Mouse (Mus musculus) limb, embryonic 14.5 days (tissue): ENCODE data around the gene Vmn2r91. TPM values are rescaled to one million over a fixed set of nuclear protein-coding genes. Genes with fewer than 3 reads are reported as not detected.
"Not testable (repeated sequence)": the region's sequence is repeated elsewhere in the genome, so short reads cannot be mapped to it uniquely, and the experiment has no call there.

Source experiments
- ATAC-seq: fragments of 200-750 bp; cut with Nextera tagmentation; 2 replicates; pipeline ENCODE4 v1.8.0; 2017; ENCODE audit warnings: low read depth, moderate number of reproducible peaks, moderate TSS enrichment; ENCODE audit not compliant: low FRiP score
- DNase-seq: peaks from one replicate; pipeline ENCODE4 v3.0.0-alpha.2; 2015; ENCODE audit warnings: low spot score
- H3K27ac ChIP-seq: fragments of 300-500 bp; sonication (generic); replicated peaks from 2 replicates; pipeline ENCODE4 v1.5.1; 2014; ENCODE audit warnings: low read depth, mild to moderate bottlenecking, low read length, moderate library complexity, mixed read lengths
- H3K27me3 ChIP-seq: fragments of 300-500 bp; sonication (generic); 2 replicates; pipeline ENCODE4 v1.6.1; 2014; ENCODE audit warnings: low read length, mixed read lengths; ENCODE audit not compliant: control insufficient read depth, insufficient read depth
- H3K36me3 ChIP-seq: fragments of 300-500 bp; sonication (generic); 2 replicates; pipeline ENCODE4 v1.6.1; 2014; ENCODE audit warnings: mild to moderate bottlenecking, low read length, moderate library complexity, mixed read lengths; ENCODE audit not compliant: control insufficient read depth, insufficient read depth
- H3K4me1 ChIP-seq: fragments of 300-500 bp; sonication (generic); 2 replicates; pipeline ENCODE4 v1.6.1; 2014; ENCODE audit warnings: antibody characterized with exemption, low read length, mixed read lengths; ENCODE audit not compliant: control insufficient read depth, insufficient read depth
- H3K4me2 ChIP-seq: fragments of 300-500 bp; sonication (generic); replicated peaks from 2 replicates; pipeline ENCODE4 v1.6.1; 2014; ENCODE audit warnings: low read depth, mild to moderate bottlenecking, low read length, moderate library complexity; ENCODE audit not compliant: severe bottlenecking
- H3K4me3 ChIP-seq: fragments of 300-500 bp; sonication (generic); replicated peaks from 2 replicates; pipeline ENCODE4 v1.5.1; 2014; ENCODE audit warnings: low read length
- H3K9ac ChIP-seq: fragments of 300-500 bp; sonication (generic); 2 replicates; pipeline ENCODE4 v1.6.1; 2014; ENCODE audit warnings: mild to moderate bottlenecking, low read depth, low read length, moderate library complexity; ENCODE audit not compliant: severe bottlenecking
- H3K9me3 ChIP-seq: fragments of 300-500 bp; sonication (generic); 2 replicates; pipeline ENCODE4 v1.6.1; 2016; ENCODE audit warnings: low read length; ENCODE audit not compliant: control insufficient read depth
- POLR2A ChIP-seq: fragments of 200-500 bp; IDR thresholded peaks from 2 replicates; pipeline ENCODE4 v1.8.0; 2012; ENCODE audit warnings: inconsistent platforms, mild to moderate bottlenecking, moderate library complexity, borderline replicate concordance; ENCODE audit not compliant: insufficient read depth, insufficient read length; ENCODE audit errors: extremely low read depth
- WGBS: fragments of 180-500 bp; shearing (Covaris S2); extraction: QIAGEN DNeasy Blood & Tissue Kit; methylation state at CpG from one replicate; pipeline ENCODE4 v1.1.7; 2014; 5-methylcytosine and 5-hydroxymethylcytosine counted together
- polyA plus RNA-seq, 2 experiments: library from polyadenylated mRNA; depleted of rRNA in 1 of 2; stranded (reverse) in 1 of 2; unstranded in 1 of 2; fragments of >200 nt; fragmentation: Nextera tagmentation in 1 of 2; extraction: Ambion mirVana in 1 of 2; gene quantifications; 2 replicates each; pipeline versions ENCODE4 v1.2.1 to v1.2.3; 2012 to 2014

Gene Vmn2r91
- polyA plus RNA-seq (2012; rRNA removed) (not detected in 2 replicates), polyA plus RNA-seq (2014; fragmentation: Nextera tagmentation; extraction: Ambion mirVana) (not detected in 2 replicates)

GRCm38 (mm10) chr17:18084716-18085115 lies at the start of gene Vmn2r91:
TSS of gene Vmn2r91 (plus strand) at chr17:18085016.
- not testable (repeated sequence) for H3K36me3 ChIP-seq, H3K9ac ChIP-seq, ATAC-seq

GRCm38 (mm10) chr17:18049124-18049523 lies 35.7 kb upstream of the Vmn2r91 start, which contains the start of gene Vmn2r124:
TSS of gene Vmn2r124 (plus strand) at chr17:18049424.
- H3K9ac ChIP-seq, result no peak within 1 kb of the TSS
- no peak within 1 kb of the TSS for H3K4me2 ChIP-seq
- ATAC-seq (no peak), DNase-seq (no peak)
- no peaks in the 10 kb centered on the region for H3K27me3 ChIP-seq
- H3K4me1 ChIP-seq, result no peaks in the 10 kb centered on the region
- no peak within 1 kb of the TSS for H3K27ac ChIP-seq
- WGBS, result 61% methylated on average over 2 of the region's 2 CpGs
- no peaks in the 10 kb centered on the region for H3K9me3 ChIP-seq
- H3K36me3 ChIP-seq, result no peaks in the 10 kb centered on the region
- no peak within 1 kb of the TSS for H3K4me3 ChIP-seq
- no peak for TF ChIP-seq POLR2A

More at GRCm38 (mm10) chr17:18084716-18085115, at the start of gene Vmn2r91:
- DNase-seq, H3K4me3 ChIP-seq, H3K27me3 ChIP-seq, H3K4me2 ChIP-seq, H3K27ac ChIP-seq, H3K9me3 ChIP-seq, H3K4me1 ChIP-seq: not testable (repeated sequence)

- DNase-seq, H3K36me3 ChIP-seq, H3K4me3 ChIP-seq, H3K9me3 ChIP-seq, H3K9ac ChIP-seq, H3K4me2 ChIP-seq, H3K4me1 ChIP-seq, H3K27ac ChIP-seq, ATAC-seq, H3K27me3 ChIP-seq: not testable (repeated sequence)
- 54% methylated on average over 1 of the region's 1 CpGs for WGBS
Measured at GRCm38 (mm10) chr17:18095626-18096025, 10.8 kb downstream of the Vmn2r91 start.

GRCm38 (mm10) chr17:18102265-18102664 lies 17.4 kb downstream of the Vmn2r91 start:
- H3K27me3 ChIP-seq, ATAC-seq, H3K9ac ChIP-seq, H3K36me3 ChIP-seq, H3K27ac ChIP-seq, DNase-seq, H3K4me2 ChIP-seq, H3K4me3 ChIP-seq, H3K4me1 ChIP-seq, H3K9me3 ChIP-seq: not testable (repeated sequence)
- 85% methylated on average over 3 of the region's 3 CpGs for WGBS

- H3K4me3 ChIP-seq, H3K36me3 ChIP-seq, H3K27ac ChIP-seq, H3K27me3 ChIP-seq, H3K9ac ChIP-seq, H3K4me2 ChIP-seq, H3K9me3 ChIP-seq, H3K4me1 ChIP-seq, DNase-seq, ATAC-seq: not testable (repeated sequence)
- 58% methylated on average over 1 of the region's 1 CpGs for WGBS
Measured at GRCm38 (mm10) chr17:18151587-18151986, 66.8 kb downstream of the Vmn2r91 start, which contains the start of gene Vmn2r92. TSS of gene Vmn2r92 (plus strand) at chr17:18151887.

GRCm38 (mm10) chr17:18161194-18161593 lies 76.4 kb downstream of the Vmn2r91 start:
- not testable (repeated sequence) for H3K27ac ChIP-seq, H3K9ac ChIP-seq, ATAC-seq, H3K4me2 ChIP-seq, H3K4me1 ChIP-seq, DNase-seq, H3K9me3 ChIP-seq, H3K27me3 ChIP-seq, H3K4me3 ChIP-seq, H3K36me3 ChIP-seq
- WGBS, result 82% methylated on average over 2 of the region's 2 CpGs

Other genes with a start within 250 kb of the Vmn2r91 start
- 0.19 and 0.25 TPM in 2 replicates for gene Has1, start 229.8 kb upstream of the Vmn2r91 start, polyA plus RNA-seq (2012; rRNA removed)
- gene Has1, start 229.8 kb upstream of the Vmn2r91 start, polyA plus RNA-seq (2014; fragmentation: Nextera tagmentation; extraction: Ambion mirVana), result 1.6 and 2.2 TPM in 2 replicates
- gene Fpr1, start 201.1 kb upstream of the Vmn2r91 start, polyA plus RNA-seq (2012; rRNA removed), result 0.11 and 0.58 TPM in 2 replicates
- 0.23 TPM in 1 of 2 replicates, not detected in the other for gene Fpr1, start 201.1 kb upstream of the Vmn2r91 start, polyA plus RNA-seq (2014; fragmentation: Nextera tagmentation; extraction: Ambion mirVana)
- 0.14 and 0.27 TPM in 2 replicates for gene Fpr2, start 197.2 kb upstream of the Vmn2r91 start, polyA plus RNA-seq (2012; rRNA removed)
- gene Fpr2, start 197.2 kb upstream of the Vmn2r91 start, polyA plus RNA-seq (2014; fragmentation: Nextera tagmentation; extraction: Ambion mirVana), result 0.23 and 0.36 TPM in 2 replicates
- gene Fpr3, start 197.2 kb upstream of the Vmn2r91 start, polyA plus RNA-seq (2012; rRNA removed), result not detected in 2 replicates
- not detected in 2 replicates for gene Fpr3, start 197.2 kb upstream of the Vmn2r91 start, polyA plus RNA-seq (2014; fragmentation: Nextera tagmentation; extraction: Ambion mirVana)
- gene Fpr-rs4, start 63.3 kb upstream of the Vmn2r91 start, polyA plus RNA-seq (2012; rRNA removed), result not detected in 2 replicates
- gene Fpr-rs4, start 63.3 kb upstream of the Vmn2r91 start, polyA plus RNA-seq (2014; fragmentation: Nextera tagmentation; extraction: Ambion mirVana), result not detected in 2 replicates
- not detected in 2 replicates for gene Vmn2r124, start 35.6 kb upstream of the Vmn2r91 start, polyA plus RNA-seq (2012; rRNA removed)
- gene Vmn2r124, start 35.6 kb upstream of the Vmn2r91 start, polyA plus RNA-seq (2014; fragmentation: Nextera tagmentation; extraction: Ambion mirVana), result not detected in 2 replicates
- not detected in 2 replicates for gene Vmn2r92, start 66.9 kb downstream of the Vmn2r91 start, polyA plus RNA-seq (2012; rRNA removed)
- gene Vmn2r92, start 66.9 kb downstream of the Vmn2r91 start, polyA plus RNA-seq (2014; fragmentation: Nextera tagmentation; extraction: Ambion mirVana), result not detected in 2 replicates
- gene Vmn2r94, start 192.7 kb downstream of the Vmn2r91 start, polyA plus RNA-seq (2012; rRNA removed), result not detected in 2 replicates
- gene Vmn2r94, start 192.7 kb downstream of the Vmn2r91 start, polyA plus RNA-seq (2014; fragmentation: Nextera tagmentation; extraction: Ambion mirVana), result not detected in 2 replicates
- gene Vmn2r93, start 213.1 kb downstream of the Vmn2r91 start, polyA plus RNA-seq (2012; rRNA removed), result not detected in 2 replicates
- not detected in 2 replicates for gene Vmn2r93, start 213.1 kb downstream of the Vmn2r91 start, polyA plus RNA-seq (2014; fragmentation: Nextera tagmentation; extraction: Ambion mirVana)